Mouse (Mus musculus) liver, embryonic 14.5 days (tissue): ENCODE results near the gene Tnnt3.

Experiments used
- CTCF ChIP-seq: IDR thresholded peaks from 2 replicates; pipeline ENCODE4 v1.5.1; 2016; ENCODE audit warnings: antibody characterized with exemption, low read depth, control low read depth
- EP300 ChIP-seq: IDR thresholded peaks from 2 replicates; pipeline ENCODE4 v1.6.1; 2016; ENCODE audit warnings: antibody characterized with exemption, low read depth

DNA sequence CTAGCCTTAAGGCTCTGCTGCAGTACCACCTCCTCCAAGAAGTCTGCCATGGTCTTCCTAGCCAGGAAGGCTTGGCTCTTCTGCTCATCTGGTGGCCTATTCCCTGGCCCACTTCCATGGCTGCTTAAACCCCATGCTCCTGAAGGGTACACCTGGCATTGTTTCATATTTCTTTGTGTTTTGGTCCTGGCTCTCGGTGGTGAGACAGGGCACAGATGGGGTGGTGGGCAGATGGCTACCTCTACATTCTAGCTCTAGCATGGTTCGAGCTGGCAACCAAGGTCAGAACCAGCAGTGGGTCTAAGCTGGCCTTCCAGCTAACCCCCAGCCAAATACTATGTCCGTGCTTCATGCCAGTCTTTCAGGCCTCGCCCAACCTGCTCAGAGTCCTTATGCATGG, 25.7 kb upstream of the Tnnt3 start:
- no peak for TF ChIP-seq CTCF
- no peak for TF ChIP-seq EP300
